Mouse (Mus musculus) brain, adult 10 weeks (tissue): ENCODE results near the gene Qars. TPM values are rescaled to one million over a fixed set of nuclear protein-coding genes. Genes with fewer than 3 reads are reported as not detected.

Experiments used
- polyA plus RNA-seq: library from polyadenylated mRNA; stranded (reverse); fragments of 350-450 nt; fragmentation: Illumina TruSeq; extraction: RNeasy Lipid Tissue Mini Kit (QIAGEN cat#74804); gene quantifications from one replicate; pipeline ENCODE4 v1.2.3, GENCODE M21; 2015; ENCODE audit warnings: low read depth, low replicate concordance

Qars gene
- polyA plus RNA-seq, result 70.9 TPM

DNA sequence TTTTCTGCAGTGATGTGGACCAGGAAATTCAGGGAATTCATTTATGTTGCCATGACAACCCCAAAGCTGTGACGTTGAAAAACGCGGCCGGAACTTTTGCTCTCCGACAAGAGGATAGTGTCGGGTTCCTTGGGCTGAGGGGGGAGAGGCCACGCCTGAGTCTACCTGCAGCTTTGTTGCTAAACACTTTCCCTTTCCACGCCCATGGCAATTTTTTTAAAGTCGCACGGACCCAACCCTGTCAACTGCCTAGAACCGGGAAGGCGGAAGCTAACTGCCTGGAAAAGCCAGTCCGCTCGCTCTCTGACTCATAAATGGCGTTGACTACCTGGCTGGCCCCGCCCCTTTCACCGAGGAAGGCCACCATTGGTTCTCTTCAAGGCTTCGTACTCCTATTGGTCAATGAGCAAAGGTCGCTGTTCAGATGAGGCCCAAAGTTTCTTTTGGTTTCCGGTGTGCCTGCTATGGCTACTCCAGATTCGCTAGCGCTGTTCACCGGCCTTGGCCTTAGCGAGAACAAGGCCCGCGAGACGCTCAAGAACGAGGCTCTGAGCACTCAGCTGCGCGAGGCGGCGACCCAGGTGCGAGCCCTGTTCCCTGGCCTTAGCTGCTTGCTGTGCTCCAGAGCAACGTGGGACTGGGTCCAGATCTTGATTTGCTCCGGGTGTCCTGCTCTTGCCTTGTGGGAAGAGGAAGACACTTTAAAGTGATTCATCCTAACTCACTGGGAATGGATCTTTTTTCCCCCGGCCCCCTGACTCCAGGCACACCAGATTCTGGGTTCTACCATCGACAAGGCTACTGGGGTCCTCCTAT, at the start of gene Qars:
Gene Qars, plus strand, starts transcription at position 88 of the 816 bp plus-strand sequence.

DNA sequence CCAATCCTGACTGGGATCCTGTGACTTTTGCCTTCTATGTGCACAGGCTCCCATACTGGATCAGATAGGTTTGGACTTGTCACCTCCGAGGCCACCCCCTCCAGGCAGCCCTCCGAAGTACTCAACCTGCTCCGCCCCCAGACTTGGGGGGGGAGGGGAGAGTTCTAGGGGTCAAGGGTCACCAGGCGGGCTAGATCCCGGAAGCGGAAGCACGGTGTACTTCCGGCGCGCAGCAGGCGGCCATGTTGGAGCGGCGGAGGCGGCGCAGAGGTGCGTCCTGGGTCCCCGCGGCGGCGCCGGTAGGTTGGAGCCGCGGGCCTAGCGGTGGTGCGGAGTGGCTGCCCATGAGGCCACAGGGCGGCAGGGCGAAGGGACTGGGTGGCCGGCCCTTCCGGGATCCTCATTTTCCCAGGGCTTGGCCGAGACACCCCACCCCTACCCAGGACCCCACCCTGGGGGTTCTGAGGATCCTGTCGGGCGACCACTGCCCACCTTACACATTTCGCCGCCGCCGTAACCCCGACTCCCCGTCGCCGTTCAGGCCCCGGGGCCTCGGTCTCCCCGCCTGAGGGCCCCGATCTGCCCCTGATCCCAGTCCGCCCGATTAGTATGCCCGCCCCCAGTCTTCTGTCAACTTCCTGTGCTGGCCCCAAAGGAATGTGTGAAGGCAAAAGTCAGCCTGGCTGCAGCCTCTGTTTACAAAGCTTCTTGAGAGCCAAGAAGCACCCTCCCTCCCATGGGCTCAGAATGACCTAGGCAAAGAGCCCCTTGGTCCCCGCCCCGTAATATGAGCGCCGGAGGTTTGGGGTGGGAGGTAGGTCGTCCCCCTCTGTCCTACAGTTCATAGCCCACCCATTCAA, 47.0 kb upstream of the Qars start, which contains the start of gene Ccdc71:
Gene Ccdc71, plus strand, starts transcription at position 209 of the 860 bp plus-strand sequence.

DNA sequence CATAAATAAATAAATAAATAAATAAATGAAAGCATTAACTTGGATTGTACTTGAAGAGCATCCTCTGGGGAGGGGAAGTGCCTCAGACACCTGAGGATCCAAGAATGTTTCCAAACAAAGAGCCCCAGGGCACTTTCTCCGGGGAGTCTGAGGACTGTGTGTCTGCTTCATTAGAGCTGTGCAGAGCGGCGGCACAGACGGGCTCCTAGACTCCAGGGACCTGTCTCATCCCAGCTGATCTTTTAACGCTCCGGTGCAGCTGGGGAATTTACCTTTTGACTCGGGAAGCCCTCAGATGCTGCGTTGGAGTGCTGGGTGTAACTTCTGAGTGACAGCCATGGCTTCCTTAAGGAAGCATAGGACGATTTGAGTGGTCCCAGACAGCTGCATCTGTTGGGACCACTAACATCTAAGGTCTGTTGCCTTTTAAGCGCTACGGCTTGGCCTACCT, 46.3 kb upstream of the Qars start, which contains the start of gene Klhdc8b:
Gene Klhdc8b, minus strand, starts transcription at position 401 of the 451 bp plus-strand sequence.

DNA sequence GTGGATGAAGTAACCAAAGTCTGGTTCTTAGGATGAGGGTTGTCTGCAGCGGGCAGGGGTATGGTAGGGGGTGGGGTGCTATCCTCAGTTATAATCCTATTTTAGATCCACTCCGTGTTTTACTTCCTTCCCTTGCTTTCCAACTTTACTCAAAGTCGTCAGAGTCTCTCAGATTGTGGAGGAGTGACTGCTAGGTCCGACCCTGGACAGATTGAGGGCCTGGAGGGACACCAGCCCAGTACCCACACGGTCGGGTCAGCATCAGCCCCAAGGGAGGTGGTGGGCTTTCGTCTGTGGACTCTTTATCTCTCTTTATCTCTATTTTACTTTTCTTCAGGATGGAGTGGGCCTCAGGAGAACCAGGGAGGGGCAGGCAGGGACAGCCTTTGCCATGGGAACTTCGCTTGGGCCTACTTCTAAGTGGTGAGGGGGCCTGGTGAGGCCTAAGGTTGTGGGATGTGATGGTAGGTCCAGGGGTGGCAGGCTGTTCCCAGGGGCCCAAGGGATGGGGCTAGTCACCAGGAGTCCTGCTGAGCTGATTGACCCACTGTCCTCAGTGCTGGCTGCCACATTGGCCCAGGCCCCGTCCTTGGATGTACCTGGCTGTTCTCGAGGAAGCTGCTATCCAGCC, 27.7 kb upstream of the Qars start, which contains the start of gene Lamb2:
Gene Lamb2, plus strand, starts transcription at position 16 of the 631 bp plus-strand sequence.

DNA sequence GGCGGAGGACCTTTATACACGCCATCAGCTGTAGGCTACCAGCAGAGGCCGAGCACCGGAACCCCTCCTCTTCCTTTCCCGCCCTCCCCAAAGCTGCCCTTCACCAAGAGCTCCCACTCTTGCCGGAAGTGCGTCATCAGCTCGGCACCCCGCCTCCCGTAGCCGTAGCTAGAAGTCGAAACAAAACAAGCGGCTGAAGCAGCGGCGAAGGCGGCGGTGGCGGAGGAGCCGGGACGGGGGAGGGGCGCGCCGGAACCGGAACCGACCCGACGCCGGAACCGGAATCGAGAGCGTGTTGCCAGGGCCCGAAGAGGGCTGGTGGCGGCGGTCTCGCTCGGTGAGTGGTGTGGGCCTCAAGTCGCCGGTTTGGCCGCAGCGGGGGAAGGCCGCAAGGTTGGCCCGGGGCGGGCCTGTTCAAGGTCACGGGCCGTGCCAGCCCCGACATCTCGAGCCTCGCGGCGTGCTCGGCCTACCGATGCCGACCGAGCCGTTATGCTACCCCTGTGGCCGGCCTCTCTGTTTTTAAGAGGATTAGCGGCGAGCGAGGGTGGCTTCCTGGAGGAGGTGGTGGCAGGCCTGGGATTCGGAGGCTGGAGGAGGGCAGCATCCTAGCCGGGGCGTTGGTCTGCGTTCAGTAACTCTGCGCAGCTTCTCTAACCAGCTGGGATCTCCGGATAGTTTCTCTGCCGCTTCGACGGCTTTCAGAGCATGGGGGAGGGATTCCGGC, 16.8 kb upstream of the Qars start, which contains the start of gene Usp19:
Gene Usp19, plus strand, starts transcription at position 44 of the 727 bp plus-strand sequence.

DNA sequence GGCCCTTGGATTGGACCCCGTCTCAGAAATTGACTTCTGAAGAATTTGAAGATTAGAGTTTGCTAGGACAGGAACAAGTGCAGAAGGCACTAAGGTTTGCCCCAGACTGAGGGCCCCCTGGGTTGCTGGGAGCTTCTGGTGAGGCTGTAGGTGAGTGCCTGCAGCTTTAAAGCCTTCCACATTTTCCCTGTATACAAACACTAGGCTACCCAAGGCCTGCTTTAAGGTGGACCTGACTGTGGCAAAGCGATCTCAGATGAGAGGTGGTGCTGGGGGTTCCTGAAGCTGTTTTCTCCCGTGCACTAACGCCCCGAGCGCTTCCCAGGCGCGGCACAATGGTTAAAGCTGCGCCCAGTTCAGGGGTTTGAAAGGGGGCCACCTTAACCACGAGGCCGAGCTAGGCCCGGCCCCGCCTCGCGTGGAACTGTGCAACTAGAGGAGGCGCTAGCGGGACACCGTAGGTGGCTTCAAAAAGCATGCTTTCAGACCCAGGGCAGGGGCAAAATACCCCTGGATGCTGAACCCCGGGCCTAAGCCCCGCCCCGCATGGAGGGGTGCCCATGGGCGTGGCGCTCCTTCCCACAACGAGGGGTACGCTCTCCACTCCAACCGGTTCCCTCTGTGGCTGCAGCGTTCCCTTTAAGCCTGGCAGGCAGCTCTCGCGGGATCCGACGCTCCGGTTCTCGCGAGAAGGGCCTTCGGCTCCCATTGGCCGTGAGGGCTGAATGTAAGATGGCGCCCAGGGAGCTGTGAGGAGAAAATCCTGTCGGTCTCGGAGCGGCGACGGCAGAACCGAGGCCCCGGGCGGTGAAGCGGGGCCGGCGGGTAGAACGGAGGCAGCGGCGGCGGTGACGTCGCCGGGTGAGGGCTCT, 9.1 kb downstream of the Qars start, which contains the start of gene Qrich1:
Gene Qrich1, plus strand, starts transcription at position 427 of the 872 bp plus-strand sequence.

DNA sequence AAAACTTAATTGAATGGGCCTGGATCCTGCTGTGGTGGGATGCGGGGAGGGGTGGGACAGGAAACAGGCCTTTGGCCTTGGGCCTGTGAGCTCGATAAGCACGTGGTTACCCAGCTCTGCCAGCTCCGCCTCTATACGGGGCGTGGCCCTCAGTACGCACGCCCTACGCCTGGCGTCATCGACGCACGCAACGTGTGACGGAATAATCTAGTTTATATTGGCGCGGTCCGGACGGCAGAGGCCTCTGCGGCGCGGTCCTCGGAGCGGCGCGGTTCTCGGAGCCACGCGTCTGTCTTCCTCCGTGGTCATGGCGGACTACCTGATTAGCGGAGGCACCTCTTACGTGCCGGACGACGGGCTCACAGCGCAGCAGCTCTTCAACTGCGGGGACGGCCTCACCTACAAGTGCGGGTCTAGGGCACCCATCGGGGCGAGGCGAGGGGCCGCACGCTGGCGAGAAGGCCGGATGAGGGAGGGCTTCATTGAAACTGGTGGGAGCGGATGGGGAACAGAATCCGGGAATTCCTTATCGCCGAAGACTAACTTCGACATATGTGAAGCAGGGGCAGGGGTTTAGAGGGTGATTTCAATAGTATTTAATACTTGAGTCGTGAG, 52.8 kb downstream of the Qars start, which contains the start of gene Impdh2:
Gene Impdh2, plus strand, starts transcription at position 60 of the 615 bp plus-strand sequence.

Other genes with a start within 250 kb of the Qars start
- gene Dag1, start 243.7 kb upstream of the Qars start, polyA plus RNA-seq, result 42.5 TPM
- gene Nicn1, start 217.3 kb upstream of the Qars start, polyA plus RNA-seq, result 118 TPM
- gene Amt, start 210.9 kb upstream of the Qars start, polyA plus RNA-seq, result 37.8 TPM
- gene Rhoa, start 201.6 kb upstream of the Qars start, polyA plus RNA-seq, result 211 TPM
- gene Tcta, start 201.5 kb upstream of the Qars start, polyA plus RNA-seq, result 47.8 TPM
- gene Gpx1, start 168.8 kb upstream of the Qars start, polyA plus RNA-seq, result 253 TPM
- 84.3 TPM for gene Usp4, start 159.9 kb upstream of the Qars start, polyA plus RNA-seq
- 1.5 TPM for gene 1700102P08Rik, start 114.9 kb upstream of the Qars start, polyA plus RNA-seq
- 0.54 TPM for gene Ccdc36, start 79.2 kb upstream of the Qars start, polyA plus RNA-seq
- not detected for gene BC048562, start 71.2 kb upstream of the Qars start, polyA plus RNA-seq
- 21.9 TPM for gene Ccdc71, start 47.2 kb upstream of the Qars start, polyA plus RNA-seq
- gene Klhdc8b, start 46.1 kb upstream of the Qars start, polyA plus RNA-seq, result 26.8 TPM
- 20.5 TPM for gene Lamb2, start 28.0 kb upstream of the Qars start, polyA plus RNA-seq
- gene Usp19, start 17.1 kb upstream of the Qars start, polyA plus RNA-seq, result 95.0 TPM
- 77.0 TPM for gene Qrich1, start 9.1 kb downstream of the Qars start, polyA plus RNA-seq
- gene Impdh2, start 52.6 kb downstream of the Qars start, polyA plus RNA-seq, result 66.7 TPM
- 58.9 TPM for gene Ndufaf3, start 59.7 kb downstream of the Qars start, polyA plus RNA-seq
- 120 TPM for gene Dalrd3, start 62.2 kb downstream of the Qars start, polyA plus RNA-seq
- gene Wdr6, start 71.0 kb downstream of the Qars start, polyA plus RNA-seq, result 78.4 TPM
- gene P4htm, start 90.0 kb downstream of the Qars start, polyA plus RNA-seq, result 93.6 TPM
- 39.4 TPM for gene Arih2, start 141.7 kb downstream of the Qars start, polyA plus RNA-seq
- gene Slc25a20, start 154.4 kb downstream of the Qars start, polyA plus RNA-seq, result 19.6 TPM
- 37.8 TPM for gene Prkar2a, start 181.6 kb downstream of the Qars start, polyA plus RNA-seq